Mouse (Mus musculus) skeletal muscle tissue, adult 2 months (tissue): ENCODE measurements around the gene Cdh13.

Source experiments
- DNase-seq: peaks from one replicate; pipeline ENCODE4 v3.0.0-alpha.2; 2012; ENCODE audit warnings: low read depth, low spot score

Gene Cdh13

GRCm38 (mm10) chr8:118444651-118445207, 161.2 kb downstream of the Cdh13 start:
- DNase-seq = peak; percentile 33

- no peak for DNase-seq
Measured at GRCm38 (mm10) chr8:118446516-118446915, 163.0 kb downstream of the Cdh13 start.

- DNase-seq = no peak
Measured at GRCm38 (mm10) chr8:118448011-118448410, 164.5 kb downstream of the Cdh13 start.

GRCm38 (mm10) chr8:118452445-118453103, 169.0 kb downstream of the Cdh13 start:
- DNase-seq = peak; percentile 17

GRCm38 (mm10) chr8:118455245-118455644, 171.7 kb downstream of the Cdh13 start:
- no peak for DNase-seq

- DNase-seq = no peak
Measured at GRCm38 (mm10) chr8:118465330-118465948, 181.9 kb downstream of the Cdh13 start.

- DNase-seq = no peak
Measured at GRCm38 (mm10) chr8:118477587-118477986, 194.1 kb downstream of the Cdh13 start.

GRCm38 (mm10) chr8:118488735-118489134, 205.2 kb downstream of the Cdh13 start:
- DNase-seq = no peak

GRCm38 (mm10) chr8:118502509-118502908, 219.0 kb downstream of the Cdh13 start:
- DNase-seq = peak; percentile 14

- DNase-seq = peak; percentile 11
Measured at GRCm38 (mm10) chr8:118509426-118509825, 225.9 kb downstream of the Cdh13 start.

- no peak for DNase-seq
Measured at GRCm38 (mm10) chr8:118513259-118513658, 229.7 kb downstream of the Cdh13 start.

GRCm38 (mm10) chr8:118515616-118516015, 232.1 kb downstream of the Cdh13 start:
- no peak for DNase-seq

- DNase-seq = no peak
Measured at GRCm38 (mm10) chr8:118517071-118517470, 233.5 kb downstream of the Cdh13 start.

GRCm38 (mm10) chr8:118518030-118518741, 234.7 kb downstream of the Cdh13 start:
- DNase-seq = peak; percentile 61

- DNase-seq = no peak
Measured at GRCm38 (mm10) chr8:118518742-118519102, 235.2 kb downstream of the Cdh13 start.

- DNase-seq = no peak
Measured at GRCm38 (mm10) chr8:118523922-118524321, 240.4 kb downstream of the Cdh13 start.

- no peak for DNase-seq
Measured at GRCm38 (mm10) chr8:118538816-118539558, 255.5 kb downstream of the Cdh13 start.

- DNase-seq = no peak
Measured at GRCm38 (mm10) chr8:118539559-118539819, 256.0 kb downstream of the Cdh13 start.

- no peak for DNase-seq
Measured at GRCm38 (mm10) chr8:118539941-118540340, 256.4 kb downstream of the Cdh13 start.

GRCm38 (mm10) chr8:118552397-118552796, 268.9 kb downstream of the Cdh13 start:
- no peak for DNase-seq

- no peak for DNase-seq
Measured at GRCm38 (mm10) chr8:118552842-118553241, 269.3 kb downstream of the Cdh13 start.

GRCm38 (mm10) chr8:118564024-118564423, 280.5 kb downstream of the Cdh13 start:
- no peak for DNase-seq
